Mouse (Mus musculus) forebrain, embryonic 12.5 days (tissue): Measurements from ENCODE around the gene Tulp2. TPM values are rescaled to one million over a fixed set of nuclear protein-coding genes. Genes with fewer than 3 reads are reported as not detected.

Source experiments
- ATAC-seq: fragments of 200-750 bp; cut with Nextera tagmentation; 2 replicates; pipeline ENCODE4 v1.8.0; 2017; ENCODE audit warnings: moderate TSS enrichment; ENCODE audit not compliant: low FRiP score
- H3K27ac ChIP-seq: fragments of 300-500 bp; sonication (generic); 2 replicates; pipeline ENCODE4 v1.5.1; 2016; ENCODE audit warnings: mild to moderate bottlenecking
- H3K27me3 ChIP-seq: fragments of 300-500 bp; sonication (generic); 2 replicates; pipeline ENCODE4 v1.6.1; 2016; ENCODE audit warnings: mild to moderate bottlenecking
- H3K36me3 ChIP-seq: fragments of 300-500 bp; sonication (generic); replicated peaks from 2 replicates; pipeline ENCODE4 v1.6.1; 2016; ENCODE audit warnings: mild to moderate bottlenecking
- H3K4me1 ChIP-seq: fragments of 300-500 bp; sonication (generic); 2 replicates; pipeline ENCODE4 v1.6.1; 2016
- H3K4me2 ChIP-seq: fragments of 300-500 bp; sonication (generic); 2 replicates; pipeline ENCODE4 v1.6.1; 2016; ENCODE audit warnings: mild to moderate bottlenecking, moderate library complexity
- H3K4me3 ChIP-seq: fragments of 300-500 bp; sonication (generic); replicated peaks from 2 replicates; pipeline ENCODE4 v1.5.1; 2016; ENCODE audit warnings: mild to moderate bottlenecking
- H3K9ac ChIP-seq: fragments of 300-500 bp; sonication (generic); 2 replicates; pipeline ENCODE4 v1.6.1; 2016; ENCODE audit warnings: mild to moderate bottlenecking
- H3K9me3 ChIP-seq: fragments of 300-500 bp; sonication (generic); 2 replicates; pipeline ENCODE4 v1.6.1; 2016
- WGBS: fragments of 180-500 bp; shearing (Covaris S2); methylation state at CpG from one replicate; pipeline ENCODE4 v1.1.7; 2016; 5-methylcytosine and 5-hydroxymethylcytosine counted together
- microRNA-seq: library from miRNA; unstranded; fragments of <30 nt; microRNA quantifications from one replicate; pipeline ENCODE4, GENCODE M21; 2017
- polyA plus RNA-seq: library from polyadenylated mRNA; unstranded; fragments of >200 nt; fragmentation: Nextera tagmentation; extraction: Ambion mirVana; gene quantifications from 2 replicates; pipeline ENCODE4 v1.2.1, GENCODE M21; 2016

Tulp2 gene
- polyA plus RNA-seq, 1 experiment from 2014 or later = 0.34 TPM

DNA sequence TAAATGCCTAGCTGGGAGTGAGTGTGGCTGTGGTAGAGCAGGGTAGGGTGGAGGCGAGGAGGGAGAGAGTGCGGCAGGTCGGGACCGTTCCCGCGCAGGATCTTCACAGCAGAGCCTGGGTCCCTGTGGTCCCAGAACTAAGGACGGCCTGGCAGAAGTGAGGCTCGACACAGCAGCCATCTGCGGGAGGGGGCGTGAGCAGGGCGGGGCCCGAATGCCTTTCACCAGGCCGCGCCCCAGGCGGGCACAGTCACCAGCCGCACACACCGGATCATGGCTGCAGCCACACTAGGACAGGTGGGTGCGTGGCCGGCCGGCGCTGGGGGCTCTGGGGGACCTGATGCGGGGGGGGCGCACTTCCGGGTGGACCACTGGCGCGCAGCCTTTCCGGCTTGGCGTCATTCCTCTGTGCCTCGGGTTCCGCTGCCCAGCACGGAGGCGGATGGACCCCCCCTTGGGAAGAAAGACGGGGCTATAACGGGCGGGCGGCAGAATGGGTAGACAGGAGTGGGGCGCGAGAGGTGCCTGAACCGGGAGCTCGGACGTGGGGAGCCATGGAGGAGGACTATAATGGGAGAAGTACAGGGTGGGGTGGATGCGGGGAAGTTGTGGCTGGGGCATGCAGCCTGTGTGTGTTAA, 88.5 kb downstream of the Tulp2 start, which contains the start of gene Bcat2:
TSS of gene Bcat2 (plus strand) at position 51 of the 639 bp plus-strand sequence.
- peak within 1 kb of the TSS; percentile 74 for H3K4me2 ChIP-seq
- H3K27ac ChIP-seq = peak within 1 kb of the TSS; percentile 83
- H3K36me3 ChIP-seq = peaks cover 1% of the 10 kb centered on the region; the same call in 1 of the 2 replicates
- ATAC-seq = peak; percentile 78
- peak within 1 kb of the TSS; percentile 91 for H3K9ac ChIP-seq
- H3K4me3 ChIP-seq = peak within 1 kb of the TSS; percentile 70
- 1% methylated on average over 32 of the region's 42 CpGs for WGBS
- no peaks in the 10 kb centered on the region for H3K27me3 ChIP-seq
- H3K9me3 ChIP-seq = no peaks in the 10 kb centered on the region
- peaks cover 29% of the 10 kb centered on the region for H3K4me1 ChIP-seq

DNA sequence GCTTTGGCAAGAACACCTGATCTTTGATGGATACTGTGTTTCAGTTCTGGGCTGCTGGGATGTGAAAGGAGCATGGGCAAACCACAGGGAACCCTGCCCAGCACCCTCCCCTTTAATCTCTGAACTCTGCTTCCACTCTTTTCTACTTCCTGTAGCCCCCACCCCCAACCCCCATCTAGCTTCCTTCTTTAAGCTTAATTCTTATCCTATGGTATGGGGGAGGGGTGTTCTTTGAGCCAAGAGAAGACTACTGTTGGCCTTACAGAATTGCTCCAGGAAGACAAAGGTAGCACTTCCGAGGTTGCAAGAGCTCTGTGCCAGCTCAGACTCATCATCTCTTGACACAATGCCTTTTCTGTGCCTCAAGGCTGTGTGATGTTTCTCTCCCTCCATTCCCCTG, 90.3 kb downstream of the Tulp2 start:
- Histone ChIP-seq H3K9ac (no peak overlapping the region), H3K27me3 (no peaks in the 10 kb centered on the region), H3K4me3 (no peak overlapping the region), H3K36me3 (peaks cover 16% of the 10 kb centered on the region), H3K27ac (no peak overlapping the region), H3K4me1 (peaks cover 29% of the 10 kb centered on the region), H3K9me3 (no peaks in the 10 kb centered on the region), H3K4me2 (no peak overlapping the region)
- ATAC-seq = no peak
- 57% methylated on average over 1 of the region's 1 CpGs for WGBS

Small RNAs within 50 kb of the gene (microRNA-seq; reads per million reads assigned to microRNA genes)
- gene Gm22133 = not detected

Other genes with a start within 250 kb of the Tulp2 start
- 1.2 and 1.3 TPM in 2 replicates for gene Cd37, start 242.8 kb upstream of the Tulp2 start, polyA plus RNA-seq
- 0.09 and 0.20 TPM in 2 replicates for gene Slc6a16, start 240.8 kb upstream of the Tulp2 start, polyA plus RNA-seq
- not detected in 2 replicates for gene Slc6a21, start 204.4 kb upstream of the Tulp2 start, polyA plus RNA-seq
- 4.6 and 6.6 TPM in 2 replicates for gene Trpm4, start 148.1 kb upstream of the Tulp2 start, polyA plus RNA-seq
- gene Hrc, start 146.6 kb upstream of the Tulp2 start, polyA plus RNA-seq = 0.13 and 0.20 TPM in 2 replicates
- 12.6 and 14.9 TPM in 2 replicates for gene Ppfia3, start 114.9 kb upstream of the Tulp2 start, polyA plus RNA-seq
- gene Lin7b, start 111.3 kb upstream of the Tulp2 start, polyA plus RNA-seq = 3.1 TPM in 2 replicates
- gene Snrnp70, start 86.1 kb upstream of the Tulp2 start, polyA plus RNA-seq = 313 and 314 TPM in 2 replicates
- not detected in 2 replicates for gene Kcna7, start 76.2 kb upstream of the Tulp2 start, polyA plus RNA-seq
- 0.32 and 0.65 TPM in 2 replicates for gene Ntf5, start 68.2 kb upstream of the Tulp2 start, polyA plus RNA-seq
- gene Lhb, start 61.1 kb upstream of the Tulp2 start, polyA plus RNA-seq = 0.50 TPM in 1 of 2 replicates, not detected in the other
- 28.7 and 30.7 TPM in 2 replicates for gene Gys1, start 47.0 kb upstream of the Tulp2 start, polyA plus RNA-seq
- 167 and 175 TPM in 2 replicates for gene Ruvbl2, start 43.8 kb upstream of the Tulp2 start, polyA plus RNA-seq
- 5,523 and 5,537 TPM in 2 replicates for gene Ftl1, start 22.0 kb upstream of the Tulp2 start, polyA plus RNA-seq
- gene Bax, start 15.0 kb upstream of the Tulp2 start, polyA plus RNA-seq = 240 and 256 TPM in 2 replicates
- gene Gm45808, start 4.9 kb downstream of the Tulp2 start, polyA plus RNA-seq = not detected in 2 replicates
- 3.0 and 3.6 TPM in 2 replicates for gene Dhdh, start 6.9 kb downstream of the Tulp2 start, polyA plus RNA-seq
- gene Nucb1, start 28.5 kb downstream of the Tulp2 start, polyA plus RNA-seq = 89.5 and 90.5 TPM in 2 replicates
- gene Ppp1r15a, start 44.4 kb downstream of the Tulp2 start, polyA plus RNA-seq = 14.6 and 16.6 TPM in 2 replicates
- gene Plekha4, start 44.5 kb downstream of the Tulp2 start, polyA plus RNA-seq = 0.74 and 1.0 TPM in 2 replicates
- 0.42 and 0.52 TPM in 2 replicates for gene Hsd17b14, start 73.0 kb downstream of the Tulp2 start, polyA plus RNA-seq
- 18.3 and 22.2 TPM in 2 replicates for gene Bcat2, start 88.3 kb downstream of the Tulp2 start, polyA plus RNA-seq
- gene Fgf21, start 133.6 kb downstream of the Tulp2 start, polyA plus RNA-seq = not detected in 2 replicates
- gene Fut1, start 135.4 kb downstream of the Tulp2 start, polyA plus RNA-seq = 0.10 and 0.24 TPM in 2 replicates
- 0.13 TPM in 1 of 2 replicates, not detected in the other for gene Izumo1, start 139.9 kb downstream of the Tulp2 start, polyA plus RNA-seq
- 8.3 and 8.9 TPM in 2 replicates for gene Rasip1, start 145.6 kb downstream of the Tulp2 start, polyA plus RNA-seq
- gene Mamstr, start 158.1 kb downstream of the Tulp2 start, polyA plus RNA-seq = 2.6 and 3.1 TPM in 2 replicates
- 0.11 TPM in 1 of 2 replicates, not detected in the other for gene Fut2, start 184.5 kb downstream of the Tulp2 start, polyA plus RNA-seq
- gene Ntn5, start 202.1 kb downstream of the Tulp2 start, polyA plus RNA-seq = 0.23 and 0.33 TPM in 2 replicates
- gene Sec1, start 212.5 kb downstream of the Tulp2 start, polyA plus RNA-seq = 0.64 and 0.68 TPM in 2 replicates
- gene Car11, start 218.0 kb downstream of the Tulp2 start, polyA plus RNA-seq = 10.2 and 11.0 TPM in 2 replicates
- 3.8 and 3.9 TPM in 2 replicates for gene Dbp, start 223.2 kb downstream of the Tulp2 start, polyA plus RNA-seq
- 707 and 745 TPM in 2 replicates for gene Rpl18, start 233.6 kb downstream of the Tulp2 start, polyA plus RNA-seq
- gene Sphk2, start 236.1 kb downstream of the Tulp2 start, polyA plus RNA-seq = 26.5 and 30.1 TPM in 2 replicates
- 1.1 and 1.5 TPM in 2 replicates for gene Fam83e, start 239.3 kb downstream of the Tulp2 start, polyA plus RNA-seq
- not detected in 2 replicates for gene Spaca4, start 243.9 kb downstream of the Tulp2 start, polyA plus RNA-seq